Mouse (Mus musculus) thymus, adult 18-20 months (tissue): ENCODE results near the gene Fam102b.

Experiments used
- DNase-seq, 2 experiments: peaks; one replicate each; pipeline ENCODE4 v3.0.0; 2022; ENCODE audit warnings: mixed read lengths in 2 of 2

Fam102b gene

DNA sequence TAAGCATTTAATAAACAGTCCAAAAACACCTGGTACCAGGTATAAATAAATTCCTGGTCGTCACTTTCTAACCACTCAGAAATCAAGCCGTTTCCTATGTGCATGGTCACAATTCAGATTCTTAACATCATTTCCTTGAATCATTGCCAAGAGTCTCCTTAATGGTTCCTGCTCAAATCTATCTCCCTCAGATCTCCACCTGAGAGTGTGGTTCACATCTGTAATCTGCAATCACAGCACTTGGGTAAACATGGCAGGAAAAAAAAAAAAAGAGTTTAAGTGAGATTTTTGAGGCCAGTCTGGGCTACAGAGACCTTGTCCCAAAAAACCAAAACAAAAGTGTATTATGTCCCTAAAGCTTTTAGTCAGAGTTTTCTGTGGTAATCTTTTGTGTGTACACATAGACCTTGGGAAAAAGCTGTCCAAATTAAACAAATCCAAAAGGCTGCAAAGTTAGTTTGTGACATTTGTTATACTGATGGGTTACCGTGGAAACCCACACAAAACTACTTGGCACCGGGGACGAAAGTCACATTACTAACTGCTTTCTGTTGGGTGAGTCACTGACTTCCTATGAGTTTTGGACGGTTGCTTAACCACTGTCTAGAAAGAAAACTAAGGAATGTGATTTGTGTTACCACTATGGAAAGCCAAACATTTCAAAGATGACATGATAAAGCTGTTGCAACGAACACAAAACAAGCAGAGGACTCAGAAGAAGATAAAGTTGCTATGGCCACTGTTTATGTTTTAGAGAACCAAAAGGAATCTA, 16.7 kb downstream of the Fam102b start:
- DNase-seq, result no peak

DNA sequence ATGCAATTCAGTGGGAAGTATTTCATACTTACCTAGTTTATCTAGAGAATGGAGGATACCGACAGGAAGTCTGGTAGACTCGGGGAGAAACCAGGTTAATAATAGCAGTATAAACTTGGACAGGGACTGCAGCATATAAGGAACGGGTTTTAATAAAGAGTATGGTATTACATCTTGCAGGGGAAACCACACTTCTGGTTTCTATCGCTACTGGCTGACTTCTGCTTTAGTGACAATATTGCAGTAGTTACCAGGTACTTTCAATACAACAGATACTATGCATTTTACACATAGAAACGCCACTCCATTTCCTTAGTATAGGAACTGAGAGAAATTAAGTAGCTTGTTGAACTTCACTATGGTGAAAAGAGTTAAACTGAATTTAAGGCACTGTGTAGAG, 19.2 kb downstream of the Fam102b start:
- DNase-seq, result no peak

DNA sequence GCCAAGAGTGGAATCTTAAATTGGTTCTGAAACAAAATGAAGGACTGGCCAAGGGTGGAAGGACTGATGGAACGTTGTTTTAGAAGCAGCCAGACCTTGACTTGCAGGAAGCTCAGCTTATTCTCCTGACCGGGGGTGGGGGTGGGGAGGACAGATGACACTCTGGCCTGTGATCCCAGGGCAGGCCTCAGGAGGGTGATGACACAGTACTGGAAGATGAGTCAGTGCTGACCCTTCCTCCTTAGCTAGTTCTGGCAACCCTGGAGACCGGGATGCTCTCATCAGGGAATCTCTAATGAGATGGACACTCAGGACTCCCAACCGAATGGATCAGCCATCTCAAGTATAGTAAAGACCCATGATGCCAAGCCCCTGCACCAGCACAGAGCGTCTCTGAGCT, 21.6 kb downstream of the Fam102b start:
- DNase-seq, result no peak

- no peak for DNase-seq
These were observed 28.2 kb downstream of the Fam102b start for GRCm38 (mm10) chr3:108999173-108999572.

DNA sequence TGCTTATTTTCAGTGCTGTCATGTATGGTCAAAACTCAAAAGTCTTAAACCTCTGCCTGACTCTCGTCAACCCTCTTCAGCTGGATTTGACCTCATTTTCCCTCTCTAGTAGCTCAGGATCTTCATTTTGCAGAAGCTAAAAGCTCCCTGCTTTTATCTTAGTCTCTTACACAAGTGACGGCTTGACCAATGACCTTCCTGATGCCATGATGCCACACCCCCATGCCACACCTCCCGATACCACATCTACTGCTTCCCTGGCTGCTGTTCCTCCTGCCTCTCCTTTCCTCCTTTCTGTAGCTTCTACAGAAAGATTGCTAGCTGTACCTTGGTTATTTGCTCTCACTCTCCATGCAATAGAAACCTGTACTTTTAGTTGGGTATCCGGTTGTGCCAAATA, 29.6 kb downstream of the Fam102b start:
- no peak for DNase-seq

- no peak for DNase-seq
These were observed 30.1 kb downstream of the Fam102b start for GRCm38 (mm10) chr3:108997284-108997683.

DNA sequence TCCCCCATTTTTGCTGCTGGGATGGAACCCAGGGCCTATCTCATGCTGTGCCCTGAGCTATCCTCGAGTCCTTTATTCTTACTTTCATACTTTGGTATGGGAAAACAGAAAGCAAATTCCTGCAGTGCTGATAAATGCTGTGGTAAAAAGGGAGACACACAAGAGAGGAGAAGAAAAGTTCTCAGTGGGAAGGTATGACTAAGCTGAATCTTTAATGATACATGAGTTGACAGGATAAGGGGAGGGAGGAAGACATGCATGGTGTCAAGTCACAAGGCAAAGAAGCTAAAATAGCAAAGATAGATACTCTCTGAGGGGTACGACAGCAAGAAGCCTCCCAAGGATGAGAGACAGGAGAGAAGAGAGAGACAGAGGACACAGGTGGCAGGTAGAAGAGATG, 32.0 kb downstream of the Fam102b start:
- DNase-seq, result no peak

GRCm38 (mm10) chr3:108994477-108994876, 32.9 kb downstream of the Fam102b start:
- no peak for DNase-seq

- no peak for DNase-seq
These were observed 37.3 kb downstream of the Fam102b start for GRCm38 (mm10) chr3:108989971-108990548.

GRCm38 (mm10) chr3:108987009-108987659, 40.3 kb downstream of the Fam102b start:
- no peak for DNase-seq

- DNase-seq, result no peak
These were observed 40.9 kb downstream of the Fam102b start for GRCm38 (mm10) chr3:108986534-108986933.

DNA sequence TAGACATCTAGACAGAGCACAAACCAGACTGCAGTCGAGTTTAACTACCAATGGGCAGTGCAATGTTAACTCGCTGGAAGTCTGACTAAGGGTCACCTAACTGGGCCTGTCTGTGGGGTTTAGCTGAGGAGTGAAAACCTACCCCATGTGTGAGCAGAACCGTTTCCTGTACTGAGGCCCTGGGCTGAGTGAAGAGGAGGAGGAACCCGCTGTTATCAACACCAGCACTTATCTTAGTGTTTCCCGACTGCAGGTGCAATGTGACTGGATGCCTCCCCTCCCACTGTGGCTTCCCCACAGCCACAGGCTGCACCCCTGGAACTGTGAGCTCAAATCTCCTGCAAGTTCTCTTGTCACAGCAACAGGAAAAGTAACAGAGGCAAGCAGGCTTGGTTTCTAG, 43.4 kb downstream of the Fam102b start:
- DNase-seq, result peak in 1 of 2 experiments; percentile 47

DNA sequence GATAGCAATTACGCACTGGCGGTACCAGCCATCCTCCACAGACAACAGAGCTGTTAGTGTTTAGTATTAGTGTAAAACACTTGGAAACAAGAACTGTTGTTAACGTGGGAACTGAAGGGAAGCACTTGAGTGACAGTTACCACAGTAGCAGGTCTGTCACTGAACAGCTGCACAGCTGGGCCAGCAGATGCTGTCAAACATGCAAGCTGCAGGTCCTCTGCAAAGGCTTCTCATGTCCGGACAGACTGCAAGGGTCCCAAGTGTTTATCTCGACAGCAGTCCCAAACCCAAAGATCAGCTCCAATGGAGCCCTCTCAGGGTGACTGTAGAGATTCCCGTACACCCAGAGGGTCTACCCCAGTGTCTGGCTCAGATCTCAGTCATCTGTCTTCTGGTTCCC, 45.5 kb downstream of the Fam102b start:
- DNase-seq, result peak; percentile 23 to 48

DNA sequence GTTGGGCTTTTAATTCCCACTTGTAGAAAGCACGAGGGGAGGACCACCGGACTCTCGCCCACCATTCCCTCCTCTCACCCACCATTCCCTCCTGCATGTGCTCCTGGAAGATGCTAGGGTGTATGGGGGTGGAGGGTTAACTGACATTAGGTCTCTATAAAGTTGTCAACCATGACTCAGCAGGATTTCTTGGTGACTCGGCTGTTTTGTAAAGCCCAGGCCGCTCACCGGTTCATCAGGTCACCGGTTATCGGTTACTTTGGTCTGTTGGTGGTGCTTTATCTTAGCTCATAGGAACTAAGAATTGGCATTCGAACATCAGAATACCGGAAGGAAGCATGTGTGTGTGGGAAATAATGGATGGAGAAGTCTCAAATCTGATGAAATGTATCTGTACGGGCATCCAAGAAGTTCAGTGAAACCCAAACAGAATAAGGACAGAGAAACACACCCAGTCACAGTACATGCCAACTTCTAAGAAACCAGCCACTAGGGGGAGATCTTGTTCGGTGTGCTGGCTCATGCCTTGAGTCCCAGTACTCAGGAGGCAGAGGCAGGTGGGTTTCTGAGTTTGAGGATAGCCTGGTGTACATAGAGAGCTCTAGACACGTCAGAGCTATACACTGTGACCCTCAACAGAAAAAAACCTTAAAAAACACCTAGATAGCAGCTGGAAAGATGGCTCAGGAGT, 49.9 kb downstream of the Fam102b start:
- DNase-seq, result no peak

- DNase-seq, result no peak
These were observed 52.4 kb downstream of the Fam102b start for GRCm38 (mm10) chr3:108974920-108975485.

DNA sequence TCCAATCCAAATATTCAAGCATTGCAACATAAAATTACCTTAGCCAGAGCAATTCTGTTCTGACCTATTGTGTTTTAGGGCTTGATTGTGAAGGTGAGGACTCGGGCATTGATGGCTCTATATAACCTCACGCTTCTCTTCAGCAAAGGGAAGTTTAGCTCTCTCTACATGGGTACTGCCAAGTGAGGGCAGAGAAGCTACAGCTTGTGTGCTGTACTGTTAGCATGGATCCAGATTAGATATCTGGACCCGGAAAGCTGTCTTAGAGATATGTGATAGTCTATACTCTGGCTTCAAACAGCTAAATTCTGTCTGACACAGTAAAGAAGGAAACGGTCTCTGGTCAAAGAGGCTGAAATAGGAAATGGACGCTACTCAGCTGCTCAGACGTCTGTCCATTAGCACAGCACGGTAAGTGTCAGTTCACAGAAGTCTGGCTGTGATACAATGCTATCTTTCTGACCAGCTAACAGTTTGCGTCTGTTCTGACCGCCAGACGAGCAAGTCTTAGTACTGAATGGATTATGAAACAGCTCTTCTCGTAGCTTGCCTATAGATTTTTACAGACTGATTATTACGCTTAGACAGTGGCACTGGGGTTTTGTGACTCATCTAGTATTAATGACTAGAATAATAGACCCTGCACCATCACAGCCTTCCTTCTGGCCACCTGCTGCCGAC, 53.3 kb downstream of the Fam102b start:
- no peak for DNase-seq

DNA sequence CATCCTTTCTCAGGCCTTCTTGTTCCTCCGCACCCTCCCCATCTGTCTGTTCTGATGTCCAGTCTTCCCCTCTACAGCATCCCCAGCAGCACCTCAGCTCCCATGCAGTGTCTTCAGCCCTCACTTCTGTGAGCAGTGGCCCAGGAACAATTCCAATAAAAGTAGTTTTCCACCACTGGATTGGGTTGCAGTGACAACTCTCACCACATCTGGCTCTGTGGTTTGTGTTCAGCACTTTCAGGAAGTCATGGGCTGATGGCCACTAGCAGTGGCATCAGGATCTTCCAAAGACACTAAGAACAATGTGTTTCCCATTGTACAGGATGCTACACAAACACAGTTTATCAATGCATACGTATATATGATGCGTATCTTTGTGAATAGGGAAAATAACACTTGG, 61.4 kb downstream of the Fam102b start:
- no peak for DNase-seq

DNA sequence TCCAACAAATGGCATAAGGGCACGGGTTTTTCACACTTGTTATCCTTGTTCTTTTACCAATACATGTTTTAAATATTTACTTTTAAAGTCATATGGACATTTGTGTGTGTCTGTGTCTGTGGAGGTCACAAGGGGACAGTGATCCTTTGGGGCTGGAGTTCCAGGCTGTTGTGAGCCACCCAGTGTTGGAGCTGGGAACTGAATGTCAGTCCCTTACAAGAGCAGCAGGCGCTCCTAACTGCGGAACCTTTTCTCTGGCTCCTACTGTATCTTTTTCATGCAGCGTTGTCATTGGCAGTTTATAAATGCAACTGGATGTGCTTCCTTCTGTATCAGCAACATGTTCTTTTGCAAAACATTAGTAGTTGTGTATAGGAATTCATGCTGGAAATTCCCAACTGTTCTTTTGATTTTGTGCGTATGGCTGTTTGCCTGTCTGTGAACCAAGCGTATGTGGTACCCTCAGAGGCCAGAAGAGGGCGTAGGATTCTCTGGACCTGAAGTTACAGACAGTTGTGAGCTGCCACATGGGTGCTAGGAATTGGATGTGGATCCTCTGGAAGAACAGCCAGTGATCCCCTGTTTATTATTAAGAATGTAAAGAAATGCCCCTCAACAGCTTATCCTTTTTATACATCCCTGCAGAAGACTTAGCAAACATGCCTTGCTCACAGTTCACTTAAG, 62.9 kb downstream of the Fam102b start:
- DNase-seq, result no peak

- DNase-seq, result peak in 1 of 2 experiments; percentile 39
These were observed 63.6 kb downstream of the Fam102b start for GRCm38 (mm10) chr3:108963776-108964175.

GRCm38 (mm10) chr3:108963278-108963677, 64.1 kb downstream of the Fam102b start:
- DNase-seq, result no peak

DNA sequence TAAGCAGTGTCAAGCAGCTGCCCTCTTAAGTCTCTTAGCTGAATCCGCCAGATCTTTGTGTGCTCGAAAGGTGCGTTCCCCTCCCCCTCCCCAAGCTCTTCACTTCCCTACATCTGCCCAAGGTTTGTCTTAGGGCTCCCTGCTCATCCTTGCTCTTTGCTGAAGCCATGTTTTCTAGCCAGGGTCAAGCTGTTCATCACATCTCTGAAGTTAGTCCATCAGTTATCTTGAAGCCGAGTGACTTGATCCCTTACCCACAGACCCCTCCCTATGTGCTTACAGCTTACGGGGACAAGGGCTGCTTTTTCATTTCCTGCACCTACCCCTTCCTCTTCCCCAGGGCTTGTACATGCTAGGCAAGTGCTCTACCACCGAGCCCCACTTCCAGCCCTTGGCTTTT, 65.8 kb downstream of the Fam102b start:
- peak; percentile 23 to 34 for DNase-seq

DNA sequence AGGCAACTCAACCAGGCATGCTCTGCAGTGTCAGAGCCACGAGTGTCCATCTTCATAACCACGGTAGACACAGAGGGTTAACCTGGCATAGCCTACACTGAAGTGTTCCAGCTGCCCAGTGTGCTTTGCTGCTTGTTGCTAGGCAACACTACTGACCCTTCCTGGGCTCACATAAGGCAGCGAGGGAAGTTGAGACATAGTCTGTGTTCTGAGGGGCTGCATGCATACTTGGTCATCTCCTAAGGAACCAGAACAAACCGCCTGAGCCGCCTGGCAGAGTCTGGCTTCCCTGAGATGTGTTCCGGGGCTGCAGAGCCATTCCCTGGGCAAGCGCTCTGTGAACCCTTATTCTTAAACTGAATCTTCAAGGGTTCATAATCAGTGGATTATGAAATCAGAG, 66.2 kb downstream of the Fam102b start:
- DNase-seq, result no peak
